ENCODE assay signal across 14 mouse cellular contexts in the genomic region with DNA sequence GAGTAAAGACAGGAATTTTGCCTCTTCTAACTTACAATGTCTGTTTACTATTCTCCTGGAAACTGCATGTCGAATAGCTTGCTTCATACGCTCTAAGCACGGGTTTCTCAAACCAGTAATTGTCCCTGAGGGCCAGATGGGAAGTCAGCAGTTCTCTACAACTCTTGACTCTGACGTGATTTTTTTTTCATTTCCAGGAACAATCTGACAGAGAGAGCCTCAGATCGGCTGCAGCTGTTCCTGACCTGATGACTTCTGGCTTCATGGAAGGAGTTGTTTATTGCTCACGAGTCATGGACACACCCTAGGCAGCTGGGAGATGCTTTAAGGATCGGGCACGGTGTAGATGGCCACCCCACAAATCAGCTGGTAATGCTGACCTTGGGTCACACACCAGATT.
DNase-seq lines count a peak whose midpoint lies in the region; ATAC-seq lines count a peak whose summit lies in the region.
"Had no signal": no experiment of that assay in that cellular context is flagged by ENCODE, and none has a peak within 500 bp of the region (broad histone marks: within the 10 kb centered on the region; RNA-seq: fewer than 3 reads in every experiment).

No protein-coding gene starts in this region.

- H3K4me2 ChIP-seq in heart, embryonic 15.5 days = no peak overlapping the region
- H3K4me2 ChIP-seq: hindbrain, embryonic 12.5 days; neural tube, embryonic 13.5 days had no signal

- peak overlapping the region; percentile 2; the same call in 1 of the 2 replicates for H3K27ac ChIP-seq in heart, embryonic 15.5 days
- H3K27ac ChIP-seq: hindbrain, embryonic 12.5 days; neural tube, embryonic 13.5 days had no signal

- H3K27me3 ChIP-seq in heart, embryonic 15.5 days = no peaks in the 10 kb centered on the region
- H3K27me3 ChIP-seq: neural tube, embryonic 13.5 days had no signal

- H3K9ac ChIP-seq in heart, embryonic 15.5 days = no peak overlapping the region
- H3K9ac ChIP-seq: hindbrain, embryonic 12.5 days; neural tube, embryonic 13.5 days had no signal

- DNase-seq in embryo, embryonic 10.5 days (ENCODE audit: low spot score) = peak; percentile 19
- DNase-seq in embryo, embryonic 9.5 days (ENCODE audit: extremely low spot score) = no peak
- DNase-seq in kidney, postnatal 10 days = peak; percentile 62
- peak; percentile 24 for DNase-seq in lung, postnatal 14 days
- no peak for DNase-seq in left cerebral cortex, adult 8-10 months (ENCODE audit: low spot score in 2 of 2)
- no peak for DNase-seq in right cerebral cortex, adult 18-20 months
- no peak for DNase-seq in spleen, postnatal 36 days (ENCODE audit: low spot score in 2 of 2)
- DNase-seq: adrenal gland, postnatal 10 days; cerebellum, postnatal 14 days; layer of hippocampus, postnatal 36 days had no signal

- no peaks in the 10 kb centered on the region for H3K36me3 ChIP-seq in heart, embryonic 15.5 days
- H3K36me3 ChIP-seq: hindbrain, embryonic 12.5 days; neural tube, embryonic 13.5 days had no signal

- peaks cover 7% of the 10 kb centered on the region; the same call in 1 of the 2 replicates for H3K4me1 ChIP-seq in heart, embryonic 15.5 days (replicated peaks)

- no peak for ATAC-seq in heart, embryonic 15.5 days (replicated peaks; ENCODE audit: insufficient number of reproducible peaks, insufficient read depth, low FRiP score, low read depth)
- ATAC-seq: forebrain, embryonic 14.5 days had no signal

- no peak overlapping the region for H3K4me3 ChIP-seq in heart, embryonic 15.5 days
- H3K4me3 ChIP-seq: hindbrain, embryonic 12.5 days; neural tube, embryonic 13.5 days had no signal

- WGBS in heart, embryonic 15.5 days = 58% methylated on average over 8 of the region's 8 CpGs

- H3K9me3 ChIP-seq in heart, embryonic 15.5 days (replicated peaks) = no peaks in the 10 kb centered on the region
- H3K9me3 ChIP-seq: hindbrain, embryonic 12.5 days; neural tube, embryonic 13.5 days had no signal

Comparison
In these comparisons a context has a peak if more than half of its experiments do, and no peak if none do; other contexts are left out.
1. DNase-seq: peak in embryo, embryonic 10.5 days (single experiment), kidney, postnatal 10 days (single experiment) and lung, postnatal 14 days (single experiment); none in embryo, embryonic 9.5 days (single experiment), left cerebral cortex, adult 8-10 months (0 of 2), right cerebral cortex, adult 18-20 months (single experiment) and spleen, postnatal 36 days (0 of 2).